Mouse (Mus musculus) intestine, postnatal 0 days (tissue): ENCODE measurements around the gene Osmr. TPM values are rescaled to one million over a fixed set of nuclear protein-coding genes. Genes with fewer than 3 reads are reported as not detected.
"Not testable (repeated sequence)": the region's sequence is repeated elsewhere in the genome, so short reads cannot be mapped to it uniquely, and the experiment has no call there.

ENCODE experiments used
- ATAC-seq: fragments of 200-750 bp; cut with Nextera tagmentation; 2 replicates; pipeline ENCODE4 v1.8.0; 2017; ENCODE audit warnings: mild to moderate bottlenecking, moderate TSS enrichment, moderate library complexity
- H3K27ac ChIP-seq: fragments of 300-500 bp; sonication (generic); 2 replicates; pipeline ENCODE4 v1.5.1; 2014; ENCODE audit warnings: mild to moderate bottlenecking, low read depth, low read length, moderate library complexity
- H3K27me3 ChIP-seq: fragments of 300-500 bp; sonication (generic); replicated peaks from 2 replicates; pipeline ENCODE4 v1.6.1; 2014; ENCODE audit warnings: low read length, mixed read lengths; ENCODE audit not compliant: control insufficient read depth, insufficient read depth
- H3K36me3 ChIP-seq: fragments of 300-500 bp; sonication (generic); 2 replicates; pipeline ENCODE4 v1.6.1; 2014; ENCODE audit warnings: mild to moderate bottlenecking, moderate library complexity; ENCODE audit not compliant: control insufficient read depth, insufficient read depth
- H3K4me1 ChIP-seq: fragments of 300-500 bp; sonication (generic); replicated peaks from 2 replicates; pipeline ENCODE4 v1.6.1; 2014; ENCODE audit warnings: antibody characterized with exemption, low read length, mixed read lengths; ENCODE audit not compliant: control insufficient read depth, insufficient read depth
- H3K4me2 ChIP-seq: fragments of 300-500 bp; sonication (generic); replicated peaks from 2 replicates; pipeline ENCODE4 v1.6.1; 2014; ENCODE audit warnings: low read depth, mild to moderate bottlenecking, moderate library complexity
- H3K4me3 ChIP-seq: fragments of 300-500 bp; sonication (generic); 2 replicates; pipeline ENCODE4 v1.5.1; 2014; ENCODE audit warnings: low read depth, low read length
- H3K9ac ChIP-seq: fragments of 300-500 bp; sonication (generic); 2 replicates; pipeline ENCODE4 v1.6.1; 2014; ENCODE audit warnings: mild to moderate bottlenecking, low read depth, low read length
- H3K9me3 ChIP-seq: fragments of 300-500 bp; sonication (generic); 2 replicates; pipeline ENCODE4 v1.6.1; 2016; ENCODE audit warnings: mixed run types; ENCODE audit not compliant: control insufficient read depth
- CTCF ChIP-seq: sonication (generic); IDR thresholded peaks from 2 replicates; pipeline ENCODE4 v1.5.1; 2016; ENCODE audit warnings: low read depth, mild to moderate bottlenecking, control low read depth, antibody characterized with exemption, moderate library complexity
- WGBS: fragments of 180-500 bp; shearing (Covaris S2); extraction: QIAGEN DNeasy Blood & Tissue Kit; methylation state at CpG from one replicate; pipeline ENCODE4 v1.1.7; 2014; 5-methylcytosine and 5-hydroxymethylcytosine counted together
- polyA plus RNA-seq: library from polyadenylated mRNA; unstranded; fragments of >200 nt; fragmentation: Nextera tagmentation; extraction: Ambion mirVana; gene quantifications from 2 replicates; pipeline ENCODE4 v1.2.1, GENCODE M21; 2015

Gene Osmr
- polyA plus RNA-seq, 1 experiment from 2014 or later, result 2.8 TPM

DNA sequence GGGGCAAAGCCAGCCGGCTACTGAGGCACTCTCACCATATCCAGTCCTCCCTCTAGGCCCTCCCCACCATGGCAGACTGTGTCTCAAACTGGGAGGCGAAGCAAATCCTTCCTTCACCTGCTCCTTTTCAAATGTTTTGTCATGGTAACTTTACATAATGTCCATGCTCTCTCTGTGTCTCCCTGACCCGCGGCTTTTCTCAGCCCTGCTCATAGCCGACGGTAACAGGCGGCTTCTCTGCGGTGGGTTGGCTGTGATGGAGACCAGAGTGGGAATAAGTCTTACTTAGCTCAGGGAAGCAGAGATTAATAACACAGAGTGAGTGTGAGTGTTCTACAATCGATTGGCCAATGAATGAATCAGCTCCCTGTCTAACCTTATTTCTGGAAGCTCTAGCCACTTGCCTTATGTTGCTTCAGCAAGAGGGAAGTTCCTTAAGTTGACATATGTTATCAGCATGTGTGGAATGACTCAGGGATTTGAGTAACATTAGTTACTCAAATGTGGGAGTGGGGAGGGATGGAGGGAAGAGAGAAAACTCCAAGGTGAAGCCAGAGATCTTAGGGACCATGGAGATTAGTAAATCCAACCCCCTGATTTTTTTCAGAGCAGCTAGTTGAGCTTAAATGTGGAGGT lies 17.4 kb downstream of the Osmr start:
- Histone ChIP-seq H3K9me3 (no peaks in the 10 kb centered on the region), H3K4me3 (no peak overlapping the region), H3K27me3 (no peaks in the 10 kb centered on the region), H3K27ac (no peak overlapping the region), H3K36me3 (no peaks in the 10 kb centered on the region), H3K4me2 (no peak overlapping the region), H3K4me1 (no peaks in the 10 kb centered on the region), H3K9ac (no peak overlapping the region)
- TF ChIP-seq CTCF, result no peak
- WGBS, result 89% methylated on average over 9 of the region's 9 CpGs
- no peak for ATAC-seq

DNA sequence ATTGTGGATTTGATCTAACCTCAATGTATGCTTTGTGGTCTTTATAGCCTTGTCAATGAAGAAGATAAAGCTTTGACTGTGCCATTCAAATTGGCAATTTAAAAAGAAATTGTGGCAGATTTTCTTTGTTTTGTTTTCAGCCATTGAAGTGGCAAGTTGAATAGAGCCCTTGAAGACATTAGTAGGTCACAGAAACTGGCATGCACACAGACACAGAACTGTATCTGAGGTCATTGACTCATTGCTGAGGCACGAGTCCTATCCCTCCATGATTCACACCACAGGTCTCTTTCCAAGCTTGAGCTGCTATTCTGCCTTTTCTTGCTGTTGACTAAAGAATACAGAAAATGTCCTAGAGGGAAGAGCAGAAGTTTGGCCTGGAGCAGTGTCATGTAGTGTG lies 24.9 kb downstream of the Osmr start:
- no peak for ATAC-seq
- WGBS, result 59% methylated on average over 1 of the region's 1 CpGs

DNA sequence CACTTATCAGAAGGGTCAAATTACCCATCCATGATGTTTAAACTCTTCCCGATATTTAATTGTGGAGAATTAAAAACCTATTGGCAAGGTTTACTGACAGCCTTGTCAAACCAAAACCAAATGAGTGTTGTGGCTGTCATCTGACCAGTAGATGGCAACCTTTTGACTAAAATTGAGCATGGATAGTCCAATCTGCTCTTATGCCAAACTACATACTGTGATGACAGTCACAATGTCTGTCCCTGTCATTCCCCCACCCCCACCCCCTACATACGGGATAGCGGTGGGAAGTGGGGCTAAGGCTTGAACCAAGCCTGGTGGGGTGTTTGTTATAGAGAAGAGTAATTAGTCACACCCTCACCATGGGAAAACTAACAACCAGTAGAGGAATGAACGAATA lies 34.6 kb downstream of the Osmr start:
- H3K4me3 ChIP-seq, result no peak overlapping the region
- H3K4me2 ChIP-seq, result no peak overlapping the region
- peak; percentile 75 for TF ChIP-seq CTCF
- no peaks in the 10 kb centered on the region for H3K4me1 ChIP-seq
- H3K9ac ChIP-seq, result no peak overlapping the region
- peaks cover 6% of the 10 kb centered on the region; the same call in 1 of the 2 replicates for H3K36me3 ChIP-seq
- ATAC-seq, result no peak
- WGBS, result 49% methylated on average over 4 of the region's 4 CpGs
- H3K27me3 ChIP-seq, result no peaks in the 10 kb centered on the region
- no peaks in the 10 kb centered on the region for H3K9me3 ChIP-seq
- H3K27ac ChIP-seq, result no peak overlapping the region

More for the DNA sequence above, 24.9 kb downstream of the Osmr start:
- no peaks in the 10 kb centered on the region for H3K9me3 ChIP-seq
- H3K9ac ChIP-seq, result no peak overlapping the region
- H3K27me3 ChIP-seq, result no peaks in the 10 kb centered on the region
- TF ChIP-seq CTCF, result no peak
- H3K4me3 ChIP-seq, result no peak overlapping the region
- H3K27ac ChIP-seq, result no peak overlapping the region
- no peak overlapping the region for H3K4me2 ChIP-seq
- no peaks in the 10 kb centered on the region for H3K4me1 ChIP-seq
- H3K36me3 ChIP-seq, result 0 out of 2 replicates have a peak, but pooled peaks cover 4% of the 10 kb centered on the region

DNA sequence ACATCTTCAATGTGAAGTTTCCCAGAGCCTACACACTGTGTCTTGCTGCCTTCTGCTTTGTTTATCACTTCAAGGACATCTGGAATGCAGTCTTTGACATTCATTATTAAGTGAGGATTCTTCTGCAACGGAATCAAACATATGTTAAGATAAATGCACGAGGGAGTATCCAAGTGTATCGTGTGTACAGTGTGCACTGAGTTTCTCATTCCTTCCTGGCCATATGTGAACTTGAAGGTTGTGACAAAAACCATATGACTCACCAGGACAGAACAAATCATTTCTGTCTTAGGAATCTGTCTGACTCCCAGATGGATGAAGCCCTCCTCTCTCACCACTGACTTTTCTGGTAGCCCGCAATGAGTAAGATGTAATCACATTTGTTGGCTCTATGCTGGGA lies 59.0 kb downstream of the Osmr start:
- TF ChIP-seq CTCF, result no peak
- no peak overlapping the region for H3K9ac ChIP-seq
- H3K4me2 ChIP-seq, result no peak overlapping the region
- no peaks in the 10 kb centered on the region; the same call in 1 of the 2 replicates for H3K9me3 ChIP-seq
- no peaks in the 10 kb centered on the region for H3K4me1 ChIP-seq
- no peaks in the 10 kb centered on the region for H3K36me3 ChIP-seq
- H3K27me3 ChIP-seq, result no peaks in the 10 kb centered on the region
- ATAC-seq, result no peak
- 60% methylated on average over 4 of the region's 4 CpGs for WGBS
- H3K27ac ChIP-seq, result no peak overlapping the region
- no peak overlapping the region for H3K4me3 ChIP-seq

DNA sequence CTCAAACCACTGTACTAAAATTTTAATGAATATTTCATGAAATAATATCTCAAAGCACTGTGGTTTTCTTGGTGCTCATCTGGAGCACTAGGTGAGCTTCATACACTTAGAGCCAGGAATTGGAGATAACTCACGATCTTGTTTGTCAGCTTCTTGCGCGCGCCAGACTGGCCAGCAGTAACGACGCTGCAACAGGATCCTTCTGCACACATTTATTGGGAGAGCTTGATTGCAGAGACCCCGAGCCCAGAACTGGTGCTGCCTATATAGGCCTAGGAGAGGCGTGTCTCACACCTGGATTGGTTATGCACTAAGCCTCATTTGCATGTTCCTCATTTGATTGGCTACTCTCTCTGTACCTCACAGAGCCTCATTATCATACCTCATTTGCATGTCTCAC lies 73.6 kb downstream of the Osmr start:
- WGBS, result 96% methylated on average over 8 of the region's 8 CpGs
- ATAC-seq, H3K27ac ChIP-seq: not testable (repeated sequence)

DNA sequence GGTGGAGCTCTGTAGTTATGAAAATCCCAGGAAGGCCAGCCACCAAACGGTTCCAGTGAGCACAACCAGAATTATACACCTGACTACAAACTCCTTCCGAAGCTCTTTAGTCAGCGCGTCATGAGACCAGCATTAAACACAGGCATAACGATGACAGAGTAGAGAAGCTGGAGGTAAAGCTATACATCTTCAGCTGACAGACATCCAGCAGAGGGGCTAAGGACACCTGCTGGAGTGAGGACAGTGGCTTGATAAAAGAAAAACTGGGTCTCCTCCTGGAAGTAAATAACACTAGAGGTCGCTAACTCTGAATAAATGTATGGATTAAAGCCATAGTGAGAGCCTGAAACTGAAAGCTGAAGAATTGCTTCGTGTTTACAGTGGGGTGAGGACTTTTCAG lies 81.9 kb downstream of the Osmr start:
- 80% methylated on average over 7 of the region's 7 CpGs for WGBS
- H3K27me3 ChIP-seq, result no peaks in the 10 kb centered on the region
- peak; percentile 20; the same call in 1 of the 2 replicates for TF ChIP-seq CTCF
- no peaks in the 10 kb centered on the region for H3K4me1 ChIP-seq
- ATAC-seq, result no peak
- H3K4me3 ChIP-seq, result no peak overlapping the region
- H3K36me3 ChIP-seq, result peaks cover 79% of the 10 kb centered on the region
- H3K27ac ChIP-seq, result no peak overlapping the region
- H3K9me3 ChIP-seq, result no peaks in the 10 kb centered on the region
- H3K4me2 ChIP-seq, result no peak overlapping the region
- H3K9ac ChIP-seq, result no peak overlapping the region

More for the DNA sequence above, 73.6 kb downstream of the Osmr start:
- not testable (repeated sequence) for H3K27me3 ChIP-seq, H3K9me3 ChIP-seq, H3K4me2 ChIP-seq, H3K9ac ChIP-seq, H3K4me3 ChIP-seq, H3K4me1 ChIP-seq
- H3K36me3 ChIP-seq, result peaks cover 28% of the 10 kb centered on the region
